22 mouse cellular contexts compared by ENCODE assay signal in the genomic region with DNA sequence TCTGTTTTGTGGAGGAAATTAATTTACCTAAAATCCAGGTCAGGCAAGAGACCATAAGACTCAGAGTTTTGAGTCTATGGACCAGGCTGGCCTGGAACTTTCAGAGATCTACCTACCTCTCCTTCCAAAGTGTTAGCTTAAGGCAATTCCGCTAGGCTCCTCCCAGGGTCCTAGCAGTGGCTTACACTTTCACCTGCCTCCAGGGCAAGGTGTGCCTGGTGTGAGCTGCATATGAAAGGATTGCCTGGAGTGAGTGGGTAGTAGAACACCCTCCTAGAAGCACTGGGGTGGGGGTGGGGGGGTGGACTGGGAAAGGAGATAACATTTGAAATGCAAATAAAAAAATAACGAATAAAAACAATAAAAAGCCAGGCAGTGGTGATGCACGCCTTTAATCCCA.
"Had no signal": no experiment of that assay in that cellular context is flagged by ENCODE, and none has a peak within 500 bp of the region (broad histone marks: within the 10 kb centered on the region; RNA-seq: fewer than 3 reads in every experiment).

No protein-coding gene starts in this region.

- H3K9ac ChIP-seq: heart, embryonic 12.5 days; hindbrain, embryonic 12.5 days; hindbrain, embryonic 14.5 days; intestine, embryonic 15.5 days; limb, embryonic 12.5 days; liver, embryonic 13.5 days had no signal

- H3K27ac ChIP-seq: heart, embryonic 10.5 days; hindbrain, embryonic 10.5 days; hindbrain, embryonic 12.5 days; intestine, embryonic 15.5 days; layer of hippocampus, adult 2 months; left cerebral cortex, adult 2 months; limb, embryonic 10.5 days; limb, embryonic 12.5 days; liver, embryonic 13.5 days had no signal

- H3K9me3 ChIP-seq: heart, embryonic 10.5 days; heart, embryonic 12.5 days; hindbrain, embryonic 10.5 days; hindbrain, embryonic 12.5 days; intestine, embryonic 15.5 days; limb, embryonic 10.5 days; limb, embryonic 12.5 days; liver, embryonic 13.5 days had no signal

- H3K36me3 ChIP-seq: heart, embryonic 10.5 days; heart, embryonic 12.5 days; hindbrain, embryonic 10.5 days; hindbrain, embryonic 12.5 days; intestine, embryonic 15.5 days; limb, embryonic 10.5 days; limb, embryonic 12.5 days; liver, embryonic 13.5 days had no signal

- H3K4me3 ChIP-seq: heart, embryonic 10.5 days; heart, embryonic 12.5 days; hindbrain, embryonic 10.5 days; hindbrain, embryonic 12.5 days; intestine, embryonic 15.5 days; layer of hippocampus, adult 2 months; left cerebral cortex, adult 2 months; limb, embryonic 10.5 days; limb, embryonic 12.5 days; liver, embryonic 13.5 days had no signal

- H3K4me1 ChIP-seq: heart, embryonic 10.5 days; heart, embryonic 12.5 days; hindbrain, embryonic 12.5 days; intestine, embryonic 15.5 days; limb, embryonic 10.5 days; limb, embryonic 12.5 days; liver, embryonic 13.5 days had no signal

- DNase-seq: gastrocnemius, postnatal 10 days; gastrocnemius, postnatal 25 days; heart, adult 18-20 months; heart, postnatal 10 days; heart, postnatal 4 days; kidney, adult 18-20 months; kidney, adult 8-10 months; kidney, postnatal 10 days; kidney, postnatal 25 days; kidney, postnatal 4 days; liver; liver, embryonic 13.5 days had no signal

- H3K27me3 ChIP-seq: heart, embryonic 12.5 days; liver, embryonic 13.5 days had no signal
